18 mouse cellular contexts compared by ENCODE assay signal in genomic region chr2:106161877-106162276, GRCm38 (mm10).
"Had no signal": no experiment of that assay in that cellular context is flagged by ENCODE, and none has a peak within 500 bp of the region (broad histone marks: within the 10 kb centered on the region; RNA-seq: fewer than 3 reads in every experiment).

No protein-coding gene starts in this region.

- H3K36me3 ChIP-seq: limb, embryonic 12.5 days; liver, embryonic 13.5 days; lung, embryonic 15.5 days; midbrain, embryonic 15.5 days; neural tube, embryonic 15.5 days had no signal

- H3K4me2 ChIP-seq: limb, embryonic 12.5 days; liver, embryonic 13.5 days; lung, embryonic 15.5 days; midbrain, embryonic 15.5 days; neural tube, embryonic 15.5 days had no signal

- H3K9ac ChIP-seq: limb, embryonic 12.5 days; liver, embryonic 13.5 days; liver, postnatal 0 days; lung, embryonic 15.5 days; midbrain, embryonic 15.5 days; neural tube, embryonic 15.5 days had no signal

- DNase-seq: kidney, adult 9 months; kidney, postnatal 36 days; layer of hippocampus, adult 9-11 months; layer of hippocampus, postnatal 36 days; liver; liver, embryonic 13.5 days; liver, postnatal 0 days; lung, postnatal 14 days; right cerebral cortex, postnatal 14 days; thymus, postnatal 36 days had no signal

- H3K9me3 ChIP-seq: limb, embryonic 12.5 days; liver, embryonic 13.5 days; lung, embryonic 15.5 days; megakaryocyte, embryonic 14.5 days; midbrain, embryonic 15.5 days; neural tube, embryonic 15.5 days had no signal

- ATAC-seq: intestine, postnatal 0 days; liver, postnatal 0 days; midbrain, embryonic 15.5 days had no signal

- H3K27ac ChIP-seq: kidney, postnatal 0 days; limb, embryonic 12.5 days; liver, embryonic 13.5 days; lung, embryonic 15.5 days; macrophage; midbrain, embryonic 15.5 days; neural tube, embryonic 15.5 days had no signal

- H3K27me3 ChIP-seq: limb, embryonic 12.5 days; liver, embryonic 13.5 days; lung, embryonic 15.5 days; megakaryocyte, embryonic 14.5 days; midbrain, embryonic 15.5 days; neural tube, embryonic 15.5 days had no signal

- H3K4me3 ChIP-seq: limb, embryonic 12.5 days; liver, embryonic 13.5 days; lung, embryonic 15.5 days; megakaryocyte, embryonic 14.5 days; midbrain, embryonic 15.5 days; neural tube, embryonic 15.5 days had no signal

- H3K4me1 ChIP-seq: limb, embryonic 12.5 days; liver, embryonic 13.5 days; lung, embryonic 15.5 days; megakaryocyte, embryonic 14.5 days; midbrain, embryonic 15.5 days; neural tube, embryonic 15.5 days had no signal
